Mouse (Mus musculus): ENCODE data around the gene Ush2a. TPM values are rescaled to one million over a fixed set of nuclear protein-coding genes. Genes with fewer than 3 reads are reported as not detected.

Gene Ush2a
- polyA plus RNA-seq, 2 experiments, result 0.01 to 0.11 TPM

- H3K9me3 ChIP-seq (ENCODE audit: control insufficient read depth, low read length), result no peaks in the 10 kb centered on the region
- H3K4me3 ChIP-seq (replicated peaks; ENCODE audit: low read length), result no peak overlapping the region
- H3K4me1 ChIP-seq (ENCODE audit: control insufficient read depth, insufficient read depth, low read length), result no peaks in the 10 kb centered on the region
- no peak overlapping the region for H3K9ac ChIP-seq (ENCODE audit: low read depth, low read length, severe bottlenecking)
- ATAC-seq (ENCODE audit: low FRiP score, low read depth), result no peak
- no peak for DNase-seq (ENCODE audit: low spot score)
- H3K36me3 ChIP-seq (ENCODE audit: control insufficient read depth, insufficient read depth, low read length), result no peaks in the 10 kb centered on the region
- H3K4me2 ChIP-seq (replicated peaks; ENCODE audit: low read depth, low read length, severe bottlenecking), result no peak overlapping the region
- H3K27ac ChIP-seq (replicated peaks; ENCODE audit: low read depth, low read length), result no peak overlapping the region
- TF ChIP-seq POLR2A (IDR thresholded peaks at IDR 0.05; ENCODE audit: borderline replicate concordance, extremely low read depth, insufficient read depth, insufficient read length), result no peak
- WGBS, result 88% methylated on average over 10 of the region's 10 CpGs
- H3K27me3 ChIP-seq (ENCODE audit: control insufficient read depth, insufficient read depth, low read length), result no peaks in the 10 kb centered on the region
These were observed 20.1 kb upstream of the Ush2a start for GRCm38 (mm10) chr1:188241766-188242165.

GRCm38 (mm10) chr1:188257500-188257899, 4.3 kb upstream of the Ush2a start:
- no peak overlapping the region for H3K4me3 ChIP-seq (replicated peaks; ENCODE audit: low read length)
- no peaks in the 10 kb centered on the region for H3K36me3 ChIP-seq (ENCODE audit: control insufficient read depth, insufficient read depth, low read length)
- H3K4me2 ChIP-seq (replicated peaks; ENCODE audit: low read depth, low read length, severe bottlenecking), result no peak overlapping the region
- ATAC-seq (ENCODE audit: low FRiP score, low read depth) (no peak), DNase-seq (ENCODE audit: low spot score) (no peak)
- no peak for TF ChIP-seq POLR2A (IDR thresholded peaks at IDR 0.05; ENCODE audit: borderline replicate concordance, extremely low read depth, insufficient read depth, insufficient read length)
- H3K27ac ChIP-seq (replicated peaks; ENCODE audit: low read depth, low read length), result no peak overlapping the region
- H3K9me3 ChIP-seq (ENCODE audit: control insufficient read depth, low read length), result no peaks in the 10 kb centered on the region
- H3K27me3 ChIP-seq (ENCODE audit: control insufficient read depth, insufficient read depth, low read length), result no peaks in the 10 kb centered on the region
- no peak overlapping the region for H3K9ac ChIP-seq (ENCODE audit: low read depth, low read length, severe bottlenecking)
- no peaks in the 10 kb centered on the region for H3K4me1 ChIP-seq (ENCODE audit: control insufficient read depth, insufficient read depth, low read length)
- 82% methylated on average over 7 of the region's 7 CpGs for WGBS

- DNase-seq (ENCODE audit: low spot score), result no peak
- Histone ChIP-seq H3K9me3 (ENCODE audit: control insufficient read depth, low read length) (no peaks in the 10 kb centered on the region), H3K4me2 (replicated peaks; ENCODE audit: low read depth, low read length, severe bottlenecking) (no peak overlapping the region), H3K36me3 (ENCODE audit: control insufficient read depth, insufficient read depth, low read length) (no peaks in the 10 kb centered on the region), H3K9ac (ENCODE audit: low read depth, low read length, severe bottlenecking) (no peak overlapping the region), H3K27ac (replicated peaks; ENCODE audit: low read depth, low read length) (no peak overlapping the region), H3K27me3 (ENCODE audit: control insufficient read depth, insufficient read depth, low read length) (no peaks in the 10 kb centered on the region), H3K4me1 (ENCODE audit: control insufficient read depth, insufficient read depth, low read length) (no peaks in the 10 kb centered on the region), H3K4me3 (replicated peaks; ENCODE audit: low read length) (no peak overlapping the region)
- TF ChIP-seq POLR2A (IDR thresholded peaks at IDR 0.05; ENCODE audit: borderline replicate concordance, extremely low read depth, insufficient read depth, insufficient read length), result no peak
- 69% methylated on average over 6 of the region's 6 CpGs for WGBS
- no peak for ATAC-seq (ENCODE audit: low FRiP score, low read depth)
These were observed 1.3 kb upstream of the Ush2a start for GRCm38 (mm10) chr1:188260259-188261107.

GRCm38 (mm10) chr1:188267127-188267722, 5.4 kb downstream of the Ush2a start:
- no peak overlapping the region for H3K4me2 ChIP-seq (replicated peaks; ENCODE audit: low read depth, low read length, severe bottlenecking)
- DNase-seq (ENCODE audit: low spot score), result no peak
- H3K27ac ChIP-seq (replicated peaks; ENCODE audit: low read depth, low read length), result no peak overlapping the region
- H3K9ac ChIP-seq (ENCODE audit: low read depth, low read length, severe bottlenecking), result no peak overlapping the region
- H3K9me3 ChIP-seq (ENCODE audit: control insufficient read depth, low read length), result no peaks in the 10 kb centered on the region
- 33% methylated on average over 11 of the region's 11 CpGs for WGBS
- no peaks in the 10 kb centered on the region for H3K27me3 ChIP-seq (ENCODE audit: control insufficient read depth, insufficient read depth, low read length)
- H3K4me1 ChIP-seq (ENCODE audit: control insufficient read depth, insufficient read depth, low read length), result peaks cover 6% of the 10 kb centered on the region; the same call in 1 of the 2 replicates
- H3K36me3 ChIP-seq (ENCODE audit: control insufficient read depth, insufficient read depth, low read length), result no peaks in the 10 kb centered on the region
- no peak overlapping the region for H3K4me3 ChIP-seq (replicated peaks; ENCODE audit: low read length)
- ATAC-seq (ENCODE audit: low FRiP score, low read depth), result peak; percentile 63
- no peak for TF ChIP-seq POLR2A (IDR thresholded peaks at IDR 0.05; ENCODE audit: borderline replicate concordance, extremely low read depth, insufficient read depth, insufficient read length)

- no peak overlapping the region for H3K9ac ChIP-seq (ENCODE audit: low read depth, low read length, severe bottlenecking)
- 37% methylated on average over 6 of the region's 6 CpGs for WGBS
- no peak overlapping the region for H3K27ac ChIP-seq (replicated peaks; ENCODE audit: low read depth, low read length)
- peaks cover 6% of the 10 kb centered on the region; the same call in 1 of the 2 replicates for H3K4me1 ChIP-seq (ENCODE audit: control insufficient read depth, insufficient read depth, low read length)
- H3K27me3 ChIP-seq (ENCODE audit: control insufficient read depth, insufficient read depth, low read length), result no peaks in the 10 kb centered on the region
- no peak overlapping the region for H3K4me3 ChIP-seq (replicated peaks; ENCODE audit: low read length)
- no peak for DNase-seq (ENCODE audit: low spot score)
- H3K36me3 ChIP-seq (ENCODE audit: control insufficient read depth, insufficient read depth, low read length), result no peaks in the 10 kb centered on the region
- no peak for TF ChIP-seq POLR2A (IDR thresholded peaks at IDR 0.05; ENCODE audit: borderline replicate concordance, extremely low read depth, insufficient read depth, insufficient read length)
- ATAC-seq (ENCODE audit: low FRiP score, low read depth), result no peak
- no peak overlapping the region for H3K4me2 ChIP-seq (replicated peaks; ENCODE audit: low read depth, low read length, severe bottlenecking)
- no peaks in the 10 kb centered on the region for H3K9me3 ChIP-seq (ENCODE audit: control insufficient read depth, low read length)
These were observed 7.2 kb downstream of the Ush2a start for GRCm38 (mm10) chr1:188269071-188269470.
